Mouse (Mus musculus): Measurements from ENCODE around the gene Klf4. TPM values are rescaled to one million over a fixed set of nuclear protein-coding genes. Genes with fewer than 3 reads are reported as not detected.

Gene Klf4
- polyA plus RNA-seq, 1 experiment from 2014 or later = 1.9 TPM

- ATAC-seq = no peak
- H3K27ac ChIP-seq (ENCODE audit: low read length) = no peak overlapping the region
- H3K4me3 ChIP-seq (ENCODE audit: low read depth, low read length) = no peak overlapping the region
- H3K9me3 ChIP-seq (replicated peaks; ENCODE audit: control insufficient read depth, low read length, poor library complexity, severe bottlenecking) = no peaks in the 10 kb centered on the region
- H3K27me3 ChIP-seq (ENCODE audit: control insufficient read depth, insufficient read depth, low read depth, low read length) = no peaks in the 10 kb centered on the region
- no peak overlapping the region for H3K4me2 ChIP-seq (ENCODE audit: low read length)
- H3K36me3 ChIP-seq (ENCODE audit: control insufficient read depth, insufficient read depth, low read length) = no peaks in the 10 kb centered on the region
- WGBS = 84% methylated on average over 4 of the region's 4 CpGs
- H3K9ac ChIP-seq (ENCODE audit: low read depth, low read length) = no peak overlapping the region
- no peaks in the 10 kb centered on the region for H3K4me1 ChIP-seq (ENCODE audit: control insufficient read depth, insufficient read depth, low read length)
Observed at GRCm38 (mm10) chr4:55541654-55542053, 9.4 kb upstream of the Klf4 start.

DNA sequence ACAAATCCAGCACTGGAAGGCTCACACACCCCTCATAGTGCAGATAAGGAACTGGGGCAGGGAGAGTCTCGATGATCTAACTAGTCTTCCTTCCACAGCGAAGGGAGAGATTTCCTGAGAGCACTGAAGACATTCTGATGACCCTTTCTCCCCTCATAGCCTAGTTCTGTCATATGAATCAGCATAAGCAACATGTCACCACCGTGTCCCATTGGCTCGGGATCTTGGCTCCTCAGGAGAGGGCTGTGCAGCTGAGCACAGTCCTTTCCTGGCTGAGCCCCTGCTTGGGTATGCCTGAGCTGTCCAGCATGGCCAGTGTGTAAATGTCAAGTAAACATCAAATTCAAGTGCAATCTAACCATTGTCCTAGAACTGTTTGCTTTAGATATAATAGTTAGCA lies 9.0 kb upstream of the Klf4 start:
- no peaks in the 10 kb centered on the region for H3K36me3 ChIP-seq (ENCODE audit: control insufficient read depth, insufficient read depth, low read length)
- no peak overlapping the region for H3K27ac ChIP-seq (ENCODE audit: low read length)
- no peak for ATAC-seq
- H3K27me3 ChIP-seq (ENCODE audit: control insufficient read depth, insufficient read depth, low read depth, low read length) = no peaks in the 10 kb centered on the region; the same call in 1 of the 2 replicates
- no peak overlapping the region for H3K4me3 ChIP-seq (ENCODE audit: low read depth, low read length)
- no peak overlapping the region for H3K4me2 ChIP-seq (ENCODE audit: low read length)
- H3K9me3 ChIP-seq (replicated peaks; ENCODE audit: control insufficient read depth, low read length, poor library complexity, severe bottlenecking) = no peaks in the 10 kb centered on the region
- no peak overlapping the region for H3K9ac ChIP-seq (ENCODE audit: low read depth, low read length)
- 77% methylated on average over 4 of the region's 4 CpGs for WGBS
- no peaks in the 10 kb centered on the region for H3K4me1 ChIP-seq (ENCODE audit: control insufficient read depth, insufficient read depth, low read length)

- H3K27me3 ChIP-seq (ENCODE audit: control insufficient read depth, insufficient read depth, low read depth, low read length) = peaks cover 7% of the 10 kb centered on the region
- H3K4me1 ChIP-seq (ENCODE audit: control insufficient read depth, insufficient read depth, low read length) = peaks cover 17% of the 10 kb centered on the region
- ATAC-seq = no peak
- no peak overlapping the region for H3K4me3 ChIP-seq (ENCODE audit: low read depth, low read length)
- no peak overlapping the region for H3K27ac ChIP-seq (ENCODE audit: low read length)
- no peak overlapping the region for H3K4me2 ChIP-seq (ENCODE audit: low read length)
- H3K9ac ChIP-seq (ENCODE audit: low read depth, low read length) = no peak overlapping the region
- H3K36me3 ChIP-seq (ENCODE audit: control insufficient read depth, insufficient read depth, low read length) = no peaks in the 10 kb centered on the region
- no peaks in the 10 kb centered on the region for H3K9me3 ChIP-seq (replicated peaks; ENCODE audit: control insufficient read depth, low read length, poor library complexity, severe bottlenecking)
Observed at GRCm38 (mm10) chr4:55535012-55535411, 2.7 kb upstream of the Klf4 start.

DNA sequence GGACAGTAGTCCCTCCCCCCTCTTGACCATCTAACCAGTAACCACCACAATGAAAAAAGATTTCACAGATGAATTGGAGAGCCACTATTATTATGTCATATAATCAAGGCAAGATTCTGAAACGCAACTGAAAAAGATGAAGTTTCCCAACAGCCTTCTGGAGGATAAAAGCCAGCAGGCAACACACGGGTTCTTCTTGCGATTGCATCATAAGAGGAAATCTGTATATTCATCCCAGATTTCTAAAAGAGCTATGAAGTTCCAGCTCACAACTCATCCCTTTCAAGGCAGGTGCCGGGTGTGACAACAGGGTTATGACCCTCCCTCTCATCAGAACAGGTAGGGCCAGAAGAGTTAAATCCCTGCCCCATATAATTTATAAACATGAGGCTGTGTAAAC lies 2.2 kb upstream of the Klf4 start:
- no peaks in the 10 kb centered on the region for H3K9me3 ChIP-seq (replicated peaks; ENCODE audit: control insufficient read depth, low read length, poor library complexity, severe bottlenecking)
- no peak overlapping the region for H3K27ac ChIP-seq (ENCODE audit: low read length)
- no peak overlapping the region for H3K9ac ChIP-seq (ENCODE audit: low read depth, low read length)
- no peaks in the 10 kb centered on the region for H3K36me3 ChIP-seq (ENCODE audit: control insufficient read depth, insufficient read depth, low read length)
- no peak overlapping the region for H3K4me3 ChIP-seq (ENCODE audit: low read depth, low read length)
- ATAC-seq = no peak
- H3K27me3 ChIP-seq (ENCODE audit: control insufficient read depth, insufficient read depth, low read depth, low read length) = peaks cover 7% of the 10 kb centered on the region
- H3K4me2 ChIP-seq (ENCODE audit: low read length) = no peak overlapping the region
- WGBS = 81% methylated on average over 4 of the region's 4 CpGs
- peaks cover 17% of the 10 kb centered on the region for H3K4me1 ChIP-seq (ENCODE audit: control insufficient read depth, insufficient read depth, low read length)

GRCm38 (mm10) chr4:55533803-55534254 lies 1.6 kb upstream of the Klf4 start:
- Histone ChIP-seq H3K4me2 (ENCODE audit: low read length) (peak overlapping the region; percentile 76), H3K9ac (ENCODE audit: low read depth, low read length) (peak overlapping the region; percentile 80), H3K9me3 (replicated peaks; ENCODE audit: control insufficient read depth, low read length, poor library complexity, severe bottlenecking) (no peaks in the 10 kb centered on the region), H3K27ac (ENCODE audit: low read length) (no peak overlapping the region), H3K27me3 (ENCODE audit: control insufficient read depth, insufficient read depth, low read depth, low read length) (peaks cover 7% of the 10 kb centered on the region), H3K36me3 (ENCODE audit: control insufficient read depth, insufficient read depth, low read length) (no peaks in the 10 kb centered on the region), H3K4me3 (ENCODE audit: low read depth, low read length) (peak overlapping the region; percentile 69), H3K4me1 (ENCODE audit: control insufficient read depth, insufficient read depth, low read length) (peaks cover 17% of the 10 kb centered on the region)
- WGBS = 3% methylated on average over 23 of the region's 23 CpGs
- no peak for ATAC-seq

DNA sequence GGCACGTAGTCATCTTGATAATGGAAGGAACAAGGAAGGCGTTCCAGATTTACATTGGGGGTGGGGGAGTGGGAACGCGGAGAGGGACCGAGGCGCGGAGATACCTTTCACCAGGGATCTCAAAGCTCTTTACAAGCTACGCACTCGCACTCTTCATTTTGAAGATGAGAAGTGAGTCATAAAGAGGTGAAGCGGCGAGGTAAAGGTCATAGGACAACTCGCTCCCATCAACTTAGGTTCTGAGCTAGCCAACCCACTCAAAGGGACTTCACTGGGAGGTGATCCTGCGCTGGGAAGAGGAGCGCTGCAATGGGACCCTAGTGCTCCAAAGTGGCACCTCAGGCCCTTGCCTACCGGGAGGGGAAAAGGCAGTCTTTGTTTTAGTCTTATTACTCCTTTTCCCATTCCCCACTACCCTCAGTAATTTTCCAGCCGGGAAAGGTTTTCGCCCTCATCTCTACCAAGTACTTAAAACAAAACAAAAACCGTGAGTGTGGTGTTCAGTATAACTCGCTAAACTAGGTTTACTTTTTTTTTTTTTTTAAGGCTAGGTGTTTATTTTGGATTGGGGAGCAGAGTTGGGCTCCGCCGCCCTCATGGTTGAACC lies 1.0 kb upstream of the Klf4 start:
- peak overlapping the region; percentile 80 for H3K9ac ChIP-seq (ENCODE audit: low read depth, low read length)
- H3K4me1 ChIP-seq (ENCODE audit: control insufficient read depth, insufficient read depth, low read length) = peaks cover 17% of the 10 kb centered on the region
- peak overlapping the region; percentile 76 for H3K4me2 ChIP-seq (ENCODE audit: low read length)
- peak overlapping the region; percentile 87 for H3K27ac ChIP-seq (ENCODE audit: low read length)
- peaks cover 7% of the 10 kb centered on the region for H3K27me3 ChIP-seq (ENCODE audit: control insufficient read depth, insufficient read depth, low read depth, low read length)
- no peaks in the 10 kb centered on the region for H3K9me3 ChIP-seq (replicated peaks; ENCODE audit: control insufficient read depth, low read length, poor library complexity, severe bottlenecking)
- no peaks in the 10 kb centered on the region for H3K36me3 ChIP-seq (ENCODE audit: control insufficient read depth, insufficient read depth, low read length)
- peak; percentile 5 for ATAC-seq
- H3K4me3 ChIP-seq (ENCODE audit: low read depth, low read length) = peak overlapping the region; percentile 69
- under 1% methylated on average over 21 of the region's 21 CpGs for WGBS

DNA sequence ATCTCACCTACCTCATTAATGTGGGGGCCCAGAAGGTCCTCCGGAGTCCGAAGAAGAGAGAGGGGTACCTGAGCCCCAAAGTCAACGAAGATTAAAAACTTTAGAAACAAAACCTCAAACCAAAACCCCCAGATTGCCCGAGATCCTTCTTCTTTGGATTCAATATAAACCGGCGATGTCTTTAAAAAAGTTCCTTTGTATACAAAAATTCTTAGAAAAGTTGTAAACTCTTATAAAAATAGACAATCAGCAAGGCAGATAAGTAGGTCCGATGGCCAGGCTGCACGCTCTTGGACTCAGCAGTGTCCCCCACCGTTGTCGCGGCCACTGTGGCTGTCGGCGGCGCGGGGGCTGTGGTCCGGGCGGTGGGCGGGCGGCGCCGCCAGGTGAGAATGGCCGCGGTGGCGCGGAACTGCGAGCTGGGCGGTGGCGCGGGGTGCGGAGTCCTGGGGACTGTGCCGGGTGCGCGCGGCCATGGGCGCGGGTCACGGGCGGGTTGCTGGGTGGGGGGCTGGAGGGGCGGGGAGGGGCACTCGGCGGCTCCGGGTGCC lies 335 bp downstream of the Klf4 start:
- Histone ChIP-seq H3K4me3 (ENCODE audit: low read depth, low read length) (peak overlapping the region; percentile 69), H3K4me1 (ENCODE audit: control insufficient read depth, insufficient read depth, low read length) (peaks cover 17% of the 10 kb centered on the region), H3K27me3 (ENCODE audit: control insufficient read depth, insufficient read depth, low read depth, low read length) (peaks cover 7% of the 10 kb centered on the region), H3K9ac (ENCODE audit: low read depth, low read length) (peak overlapping the region; percentile 80), H3K27ac (ENCODE audit: low read length) (no peak overlapping the region), H3K36me3 (ENCODE audit: control insufficient read depth, insufficient read depth, low read length) (no peaks in the 10 kb centered on the region), H3K9me3 (replicated peaks; ENCODE audit: control insufficient read depth, low read length, poor library complexity, severe bottlenecking) (no peaks in the 10 kb centered on the region), H3K4me2 (ENCODE audit: low read length) (peak overlapping the region; percentile 76)
- WGBS = under 1% methylated on average over 31 of the region's 42 CpGs
- ATAC-seq = no peak; the same call in 1 of the 2 replicates

DNA sequence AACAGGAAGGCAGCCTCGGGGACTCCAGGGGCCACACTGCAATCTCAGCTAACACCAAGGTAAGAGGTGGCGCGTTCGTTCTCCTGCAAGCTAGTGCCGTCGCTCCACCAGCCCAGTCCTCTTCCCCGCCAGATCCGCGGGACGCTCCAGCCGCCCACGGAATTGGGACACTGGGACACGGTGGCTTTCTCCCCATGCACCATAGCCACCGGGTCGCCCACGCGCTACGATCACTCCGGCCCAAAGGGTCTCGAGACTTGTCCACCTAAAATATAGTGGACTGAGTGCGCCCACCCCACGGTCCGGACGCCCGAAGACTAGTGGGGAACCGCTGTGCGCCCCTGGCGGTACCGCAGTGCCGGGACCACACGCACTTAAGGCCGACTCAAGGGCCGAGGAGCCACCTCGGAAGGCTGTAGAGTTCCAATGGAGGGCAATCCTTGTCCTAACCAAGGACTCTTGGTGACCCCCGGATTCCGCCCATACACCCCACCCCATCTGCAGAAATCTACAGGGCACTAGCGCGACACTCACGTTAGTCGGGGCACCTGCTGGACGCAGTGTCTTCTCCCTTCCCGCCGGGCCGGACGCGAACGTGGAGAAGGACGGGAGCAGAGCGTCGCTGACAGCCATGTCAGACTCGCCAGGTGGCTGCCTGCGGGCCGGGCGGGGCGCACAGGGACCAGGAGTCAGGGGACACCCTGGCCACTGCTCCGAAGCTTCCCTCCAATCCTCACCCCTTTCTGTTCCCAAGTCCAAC lies 990 bp downstream of the Klf4 start:
- no peaks in the 10 kb centered on the region for H3K9me3 ChIP-seq (replicated peaks; ENCODE audit: control insufficient read depth, low read length, poor library complexity, severe bottlenecking)
- no peaks in the 10 kb centered on the region for H3K36me3 ChIP-seq (ENCODE audit: control insufficient read depth, insufficient read depth, low read length)
- peaks cover 7% of the 10 kb centered on the region for H3K27me3 ChIP-seq (ENCODE audit: control insufficient read depth, insufficient read depth, low read depth, low read length)
- H3K9ac ChIP-seq (ENCODE audit: low read depth, low read length) = peak overlapping the region; percentile 60
- peaks cover 17% of the 10 kb centered on the region for H3K4me1 ChIP-seq (ENCODE audit: control insufficient read depth, insufficient read depth, low read length)
- H3K4me3 ChIP-seq (ENCODE audit: low read depth, low read length) = peak overlapping the region; percentile 69
- WGBS = under 1% methylated on average over 56 of the region's 56 CpGs
- ATAC-seq = no peak
- H3K4me2 ChIP-seq (ENCODE audit: low read length) = peak overlapping the region; percentile 76
- H3K27ac ChIP-seq (ENCODE audit: low read length) = no peak overlapping the region

DNA sequence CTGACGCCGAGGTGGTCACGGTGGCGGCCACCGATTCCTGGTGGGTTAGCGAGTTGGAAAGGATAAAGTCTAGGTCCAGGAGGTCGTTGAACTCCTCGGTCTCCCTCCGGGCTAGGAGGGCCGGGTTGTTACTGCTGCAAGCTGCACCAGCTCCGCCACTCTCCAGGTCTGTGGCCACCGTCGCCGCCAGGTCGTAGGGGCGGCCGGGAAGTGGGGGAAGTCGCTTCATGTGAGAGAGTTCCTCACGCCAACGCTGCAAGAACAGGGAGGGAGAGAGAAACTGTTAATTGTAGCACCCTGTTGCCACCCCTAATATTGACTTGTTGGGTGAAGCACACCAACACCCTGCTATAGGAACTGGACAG lies 1.6 kb downstream of the Klf4 start:
- no peak for ATAC-seq
- peaks cover 17% of the 10 kb centered on the region for H3K4me1 ChIP-seq (ENCODE audit: control insufficient read depth, insufficient read depth, low read length)
- no peaks in the 10 kb centered on the region for H3K9me3 ChIP-seq (replicated peaks; ENCODE audit: control insufficient read depth, low read length, poor library complexity, severe bottlenecking)
- peak overlapping the region; percentile 69 for H3K4me3 ChIP-seq (ENCODE audit: low read depth, low read length)
- under 1% methylated on average over 20 of the region's 20 CpGs for WGBS
- peak overlapping the region; percentile 76 for H3K4me2 ChIP-seq (ENCODE audit: low read length)
- no peak overlapping the region for H3K27ac ChIP-seq (ENCODE audit: low read length)
- peak overlapping the region; percentile 60 for H3K9ac ChIP-seq (ENCODE audit: low read depth, low read length)
- H3K27me3 ChIP-seq (ENCODE audit: control insufficient read depth, insufficient read depth, low read depth, low read length) = peaks cover 7% of the 10 kb centered on the region
- no peaks in the 10 kb centered on the region for H3K36me3 ChIP-seq (ENCODE audit: control insufficient read depth, insufficient read depth, low read length)
